Mouse (Mus musculus): ENCODE results near the gene Pou2f1. TPM values are rescaled to one million over a fixed set of nuclear protein-coding genes. Genes with fewer than 3 reads are reported as not detected.
A peak's percentile ranks its signal among the peaks of the same experiment; 100 is the strongest.

Gene Pou2f1
- total and polyA plus RNA-seq, 3 experiments, result 16.0 to 57.1 (median 17.3) TPM

GRCm38 (mm10) chr1:165988536-165988935 lies 13.9 kb downstream of the Pou2f1 start:
- H3K4me3 ChIP-seq (ENCODE audit: low read depth, low read length), result no peak overlapping the region
- no peaks in the 10 kb centered on the region for H3K9me3 ChIP-seq (replicated peaks)
- ATAC-seq (ENCODE audit: extremely low read depth, insufficient number of reproducible peaks, low FRiP score, poor library complexity, severe bottlenecking), result no peak
- TF ChIP-seq CTCF (IDR thresholded peaks at IDR 0.05; ENCODE audit: low read depth, low read length) (no peak), TAL1 (conservative IDR thresholded peaks at IDR 0.05; ENCODE audit: low read depth, low read length) (no peak), GATA1 (IDR thresholded peaks at IDR 0.05; ENCODE audit: borderline replicate concordance, low read length) (no peak), POLR2AphosphoS5 (IDR thresholded peaks at IDR 0.05; ENCODE audit: insufficient replicate concordance, low read depth, low read length) (no peak), GATA2 (IDR thresholded peaks at IDR 0.05; ENCODE audit: borderline replicate concordance, low read depth, low read length) (no peak)
- no peak for DNase-seq (ENCODE audit: low spot score)
- H3K27me3 ChIP-seq (ENCODE audit: insufficient read depth, low read length), result no peaks in the 10 kb centered on the region
- peaks cover 72% of the 10 kb centered on the region for H3K4me1 ChIP-seq (ENCODE audit: insufficient read depth, low read depth, low read length)
- H3K36me3 ChIP-seq (replicated peaks), result peaks cover 5% of the 10 kb centered on the region

- no peak for ATAC-seq (ENCODE audit: extremely low read depth, insufficient number of reproducible peaks, low FRiP score, poor library complexity, severe bottlenecking)
- no peak for DNase-seq (ENCODE audit: low spot score)
- TF ChIP-seq GATA2 (IDR thresholded peaks at IDR 0.05; ENCODE audit: borderline replicate concordance, low read depth, low read length), result no peak
- no peak for TF ChIP-seq CTCF (IDR thresholded peaks at IDR 0.05; ENCODE audit: low read depth, low read length)
- TF ChIP-seq POLR2AphosphoS5 (IDR thresholded peaks at IDR 0.05; ENCODE audit: insufficient replicate concordance, low read depth, low read length), result no peak
- no peak for TF ChIP-seq GATA1 (IDR thresholded peaks at IDR 0.05; ENCODE audit: borderline replicate concordance, low read length)
- Histone ChIP-seq H3K9me3 (replicated peaks) (no peaks in the 10 kb centered on the region), H3K4me1 (ENCODE audit: insufficient read depth, low read depth, low read length) (peaks cover 73% of the 10 kb centered on the region), H3K36me3 (replicated peaks) (peaks cover 5% of the 10 kb centered on the region), H3K27me3 (ENCODE audit: insufficient read depth, low read length) (no peaks in the 10 kb centered on the region), H3K4me3 (ENCODE audit: low read depth, low read length) (no peak overlapping the region)
These were observed 14.4 kb downstream of the Pou2f1 start for GRCm38 (mm10) chr1:165988072-165988471.

GRCm38 (mm10) chr1:165985743-165986360 lies 16.6 kb downstream of the Pou2f1 start:
- TF ChIP-seq TAL1 (conservative IDR thresholded peaks at IDR 0.05; ENCODE audit: low read depth, low read length), result peak; percentile 80
- no peak for TF ChIP-seq GATA1 (IDR thresholded peaks at IDR 0.05; ENCODE audit: borderline replicate concordance, low read length)

GRCm38 (mm10) chr1:165985186-165985585 lies 17.3 kb downstream of the Pou2f1 start:
- Histone ChIP-seq H3K9me3 (replicated peaks) (no peaks in the 10 kb centered on the region), H3K4me3 (ENCODE audit: low read depth, low read length) (no peak overlapping the region; the same call in 1 of the 2 replicates), H3K27me3 (ENCODE audit: insufficient read depth, low read length) (no peaks in the 10 kb centered on the region), H3K36me3 (replicated peaks) (peaks cover 5% of the 10 kb centered on the region), H3K4me1 (ENCODE audit: insufficient read depth, low read depth, low read length) (peaks cover 66% of the 10 kb centered on the region)
- no peak for DNase-seq (ENCODE audit: low spot score)
- peak; percentile 78 for ATAC-seq (ENCODE audit: extremely low read depth, insufficient number of reproducible peaks, low FRiP score, poor library complexity, severe bottlenecking)
- TF ChIP-seq TAL1 (conservative IDR thresholded peaks at IDR 0.05; ENCODE audit: low read depth, low read length) (peak; percentile 37; the same call in 1 of the 2 replicates), CTCF (IDR thresholded peaks at IDR 0.05; ENCODE audit: low read depth, low read length) (no peak)

More at GRCm38 (mm10) chr1:165985743-165986360, 16.6 kb downstream of the Pou2f1 start:
- no peak overlapping the region; the same call in 1 of the 2 replicates for H3K4me3 ChIP-seq (ENCODE audit: low read depth, low read length)
- ATAC-seq (ENCODE audit: extremely low read depth, insufficient number of reproducible peaks, low FRiP score, poor library complexity, severe bottlenecking), result peak; percentile 86
- H3K27me3 ChIP-seq (ENCODE audit: insufficient read depth, low read length), result no peaks in the 10 kb centered on the region
- peak; percentile 19 for DNase-seq (ENCODE audit: low spot score)
- no peaks in the 10 kb centered on the region for H3K9me3 ChIP-seq (replicated peaks)
- H3K4me1 ChIP-seq (ENCODE audit: insufficient read depth, low read depth, low read length), result peaks cover 71% of the 10 kb centered on the region
- peaks cover 5% of the 10 kb centered on the region for H3K36me3 ChIP-seq (replicated peaks)

- peaks cover 31% of the 10 kb centered on the region for H3K4me1 ChIP-seq (ENCODE audit: insufficient read depth, low read depth, low read length)
- H3K4me3 ChIP-seq (ENCODE audit: low read depth, low read length), result no peak overlapping the region; the same call in 1 of the 2 replicates
- no peak for TF ChIP-seq POLR2AphosphoS5 (IDR thresholded peaks at IDR 0.05; ENCODE audit: insufficient replicate concordance, low read depth, low read length)
- no peak for TF ChIP-seq GATA2 (IDR thresholded peaks at IDR 0.05; ENCODE audit: borderline replicate concordance, low read depth, low read length)
- TF ChIP-seq TAL1 (conservative IDR thresholded peaks at IDR 0.05; ENCODE audit: low read depth, low read length), result no peak
- TF ChIP-seq CTCF (IDR thresholded peaks at IDR 0.05; ENCODE audit: low read depth, low read length), result no peak
- TF ChIP-seq GATA1 (IDR thresholded peaks at IDR 0.05; ENCODE audit: borderline replicate concordance, low read length), result no peak
- H3K9me3 ChIP-seq (replicated peaks), result no peaks in the 10 kb centered on the region
- peak; percentile 45; the same call in 1 of the 2 replicates for ATAC-seq (ENCODE audit: extremely low read depth, insufficient number of reproducible peaks, low FRiP score, poor library complexity, severe bottlenecking)
- peaks cover 3% of the 10 kb centered on the region for H3K36me3 ChIP-seq (replicated peaks)
- no peaks in the 10 kb centered on the region for H3K27me3 ChIP-seq (ENCODE audit: insufficient read depth, low read length)
- DNase-seq (ENCODE audit: low spot score), result no peak
These were observed 25.6 kb downstream of the Pou2f1 start for GRCm38 (mm10) chr1:165976672-165977448.

GRCm38 (mm10) chr1:165969001-165969690 lies 33.3 kb downstream of the Pou2f1 start:
- ATAC-seq (ENCODE audit: extremely low read depth, insufficient number of reproducible peaks, low FRiP score, poor library complexity, severe bottlenecking) (peak; percentile 37), DNase-seq (ENCODE audit: low spot score) (no peak)
- Histone ChIP-seq H3K9me3 (replicated peaks) (no peaks in the 10 kb centered on the region), H3K27me3 (ENCODE audit: insufficient read depth, low read length) (no peaks in the 10 kb centered on the region), H3K36me3 (replicated peaks) (peaks cover 9% of the 10 kb centered on the region), H3K4me3 (ENCODE audit: low read depth, low read length) (no peak overlapping the region), H3K4me1 (ENCODE audit: insufficient read depth, low read depth, low read length) (peaks cover 37% of the 10 kb centered on the region)
- TF ChIP-seq POLR2AphosphoS5 (IDR thresholded peaks at IDR 0.05; ENCODE audit: insufficient replicate concordance, low read depth, low read length) (no peak), GATA1 (IDR thresholded peaks at IDR 0.05; ENCODE audit: borderline replicate concordance, low read length) (no peak), CTCF (IDR thresholded peaks at IDR 0.05; ENCODE audit: low read depth, low read length) (no peak), TAL1 (conservative IDR thresholded peaks at IDR 0.05; ENCODE audit: low read depth, low read length) (no peak), GATA2 (IDR thresholded peaks at IDR 0.05; ENCODE audit: borderline replicate concordance, low read depth, low read length) (no peak)
